Mouse (Mus musculus) spleen, adult 2 months (tissue): ENCODE measurements around the gene Fndc8.

Source experiments
- CTCF ChIP-seq: fragments of 200-500 bp; IDR thresholded peaks from 2 replicates; pipeline ENCODE4 v1.5.1; 2011; ENCODE audit warnings: mild to moderate bottlenecking, inconsistent platforms; ENCODE audit not compliant: insufficient read depth, insufficient read length, insufficient replicate concordance; ENCODE audit errors: extremely low read depth
- POLR2A ChIP-seq: fragments of 200-500 bp; IDR thresholded peaks from 2 replicates; pipeline ENCODE4 v1.6.1; 2011; ENCODE audit warnings: low read depth, low read length, inconsistent platforms

GRCm38 (mm10) chr11:82920768-82921167 lies 28.8 kb downstream of the Fndc8 start:
- TF ChIP-seq POLR2A (no peak), CTCF (no peak)
